8 mouse cellular contexts compared by ENCODE assay signal in the genomic region with DNA sequence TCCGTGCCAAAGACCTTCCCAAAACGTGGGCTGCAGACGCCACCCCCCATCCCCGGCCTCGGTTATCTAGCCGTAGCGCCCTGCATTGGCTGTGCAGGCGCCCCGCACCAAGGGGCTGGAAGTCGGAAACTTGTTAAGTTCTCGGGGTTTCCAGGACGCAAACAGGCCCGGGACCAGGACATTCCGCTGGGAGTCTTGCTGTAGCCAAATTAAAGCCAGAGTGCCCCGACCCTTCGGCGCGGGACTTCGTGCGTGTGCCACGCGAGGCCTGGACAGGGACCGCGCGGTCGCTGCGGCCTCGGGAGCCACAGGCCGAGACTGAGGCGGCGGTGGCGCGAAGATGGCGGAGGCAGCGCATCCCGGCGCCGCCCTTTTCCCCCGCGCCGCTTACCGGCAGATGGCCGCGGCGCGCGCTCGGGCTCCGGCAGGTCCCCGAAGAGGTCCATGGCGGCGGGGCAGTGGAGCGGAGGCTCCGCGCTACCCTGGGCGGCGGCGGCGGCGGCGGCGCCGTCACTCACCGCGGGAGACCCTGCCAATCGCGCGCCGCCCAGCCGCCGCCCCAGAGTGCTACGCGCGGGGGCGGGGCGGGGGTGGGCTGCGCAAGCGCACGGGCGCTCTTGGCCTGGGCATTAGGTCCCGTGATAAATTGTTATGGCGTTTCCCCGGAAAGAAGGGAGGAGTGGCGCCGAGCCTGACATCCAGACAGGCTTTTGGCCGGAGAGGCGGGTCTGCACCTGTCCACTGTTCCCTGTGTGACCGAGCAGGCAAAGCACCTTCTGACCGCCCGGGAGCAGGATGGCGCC. TPM values are rescaled to one million over a fixed set of nuclear protein-coding genes. Genes with fewer than 3 reads are reported as not detected.
DNase-seq lines count a peak whose midpoint lies in the region; ATAC-seq lines count a peak whose summit lies in the region.

A gene (minus strand): TSS at position 556 of the 803 bp plus-strand sequence.

- peak within 1 kb of the TSS; percentile 98 for H3K27ac ChIP-seq in hindbrain, embryonic 10.5 days

- H3K36me3 ChIP-seq in hindbrain, embryonic 10.5 days, result peaks cover 37% of the 10 kb centered on the region

- no peaks in the 10 kb centered on the region for H3K9me3 ChIP-seq in hindbrain, embryonic 10.5 days

- WGBS in hindbrain, embryonic 10.5 days, result under 1% methylated on average over 84 of the region's 91 CpGs

- ATAC-seq in frontal cortex, adult (ENCODE audit: low TSS enrichment), result peak; percentile 90

- H3K4me3 ChIP-seq in hindbrain, embryonic 10.5 days, result peak within 1 kb of the TSS; percentile 87

- peaks cover 27% of the 10 kb centered on the region for H3K4me1 ChIP-seq in hindbrain, embryonic 10.5 days (replicated peaks)

- DNase-seq in Muller cell, postnatal 12 days (ENCODE audit: inconsistent ontology term), result peak; percentile 95
- peak; percentile 80 for DNase-seq in cerebellum, adult 8-10 months
- peak; percentile 87 for DNase-seq in hindbrain, embryonic 10.5 days (ENCODE audit: low spot score)
- peak; percentile 63 to 65 for DNase-seq in layer of hippocampus, postnatal 25 days (ENCODE audit: extremely low spot score in 1 of 2, low spot score in 1 of 2)
- peak; percentile 86 for DNase-seq in lung, postnatal 25 days (ENCODE audit: low spot score)
- DNase-seq in retina, embryonic 14.5 days (ENCODE audit: low spot score), result peak; percentile 91
- DNase-seq in thymus, postnatal 4 days, result peak; percentile 87

- no peaks in the 10 kb centered on the region for H3K27me3 ChIP-seq in hindbrain, embryonic 10.5 days (ENCODE audit: insufficient read depth, poor library complexity, severe bottlenecking)

RNA-seq across cellular contexts. Expression of the gene that starts here (rescaled TPM):
- polyA plus RNA-seq in hindbrain, embryonic 10.5 days (2016; fragmentation: Nextera tagmentation; extraction: Ambion mirVana), result 165 and 173 TPM in 2 replicates
- total RNA-seq in layer of hippocampus, postnatal 25 days (2021), result 10 to 100 TPM; 55.2 to 63.6 TPM

Comparison
In these comparisons a context has a peak if more than half of its experiments do, and no peak if none do; other contexts are left out.
1. Peak in every context shown above with its lines: DNase-seq, ATAC-seq, H3K4me3 ChIP-seq and H3K27ac ChIP-seq.